Mouse (Mus musculus): ENCODE data around the gene Gnb2.

- TF ChIP-seq CTCF (conservative IDR thresholded peaks at IDR 0.05; ENCODE audit: insufficient read depth, insufficient read length, low read depth, low read length) (no peak), POLR2A (IDR thresholded peaks at IDR 0.05; ENCODE audit: low read depth, low read length) (no peak)
These were observed 13.4 kb downstream of the Gnb2 start for GRCm38 (mm10) chr5:137519691-137520550.
